Mouse (Mus musculus) midbrain, embryonic 15.5 days (tissue): ENCODE results near the gene Olfr781. TPM values are rescaled to one million over a fixed set of nuclear protein-coding genes. Genes with fewer than 3 reads are reported as not detected.
"Not testable (repeated sequence)": the region's sequence is repeated elsewhere in the genome, so short reads cannot be mapped to it uniquely, and the experiment has no call there.

Experiments
- ATAC-seq: fragments of 200-750 bp; cut with Nextera tagmentation; replicated peaks from 2 replicates; pipeline ENCODE4 v1.8.0; 2017; ENCODE audit warnings: moderate TSS enrichment
- H3K27ac ChIP-seq: fragments of 300-500 bp; sonication (generic); 2 replicates; pipeline ENCODE4 v1.5.1; 2015; ENCODE audit warnings: mild to moderate bottlenecking, inconsistent platforms
- H3K27me3 ChIP-seq: fragments of 300-500 bp; sonication (generic); replicated peaks from 2 replicates; pipeline ENCODE4 v1.6.1; 2015; ENCODE audit warnings: inconsistent platforms
- H3K36me3 ChIP-seq: fragments of 300-500 bp; sonication (generic); replicated peaks from 2 replicates; pipeline ENCODE4 v1.6.1; 2015; ENCODE audit warnings: inconsistent platforms
- H3K4me1 ChIP-seq: fragments of 300-500 bp; sonication (generic); 2 replicates; pipeline ENCODE4 v1.6.1; 2015; ENCODE audit warnings: inconsistent platforms
- H3K4me2 ChIP-seq: fragments of 300-500 bp; sonication (generic); 2 replicates; pipeline ENCODE4 v1.6.1; 2015; ENCODE audit warnings: inconsistent platforms, mild to moderate bottlenecking, moderate library complexity
- H3K4me3 ChIP-seq: fragments of 300-500 bp; sonication (generic); 2 replicates; pipeline ENCODE4 v1.5.1; 2015; ENCODE audit warnings: mild to moderate bottlenecking, inconsistent platforms
- H3K9ac ChIP-seq: fragments of 300-500 bp; sonication (generic); 2 replicates; pipeline ENCODE4 v1.6.1; 2015; ENCODE audit warnings: mild to moderate bottlenecking, inconsistent platforms
- H3K9me3 ChIP-seq: fragments of 300-500 bp; sonication (generic); 2 replicates; pipeline ENCODE4 v1.6.1; 2016; ENCODE audit warnings: inconsistent platforms
- WGBS: fragments of 180-500 bp; shearing (Covaris S2); methylation state at CpG from one replicate; pipeline ENCODE4 v1.1.7; 2015; ENCODE audit warnings: mixed read lengths; 5-methylcytosine and 5-hydroxymethylcytosine counted together
- polyA plus RNA-seq: library from polyadenylated mRNA; unstranded; fragments of >200 nt; fragmentation: Nextera tagmentation; extraction: Ambion mirVana; gene quantifications from 2 replicates; pipeline ENCODE4 v1.2.1, GENCODE M21; 2015

The Olfr781 gene
- not detected in 2 replicates for polyA plus RNA-seq

GRCm38 (mm10) chr10:129328554-129328953, at the start of gene Olfr781:
Olfr781 (plus strand) TSS chr10:129328854.
- H3K27me3 ChIP-seq, result no peaks in the 10 kb centered on the region
- no peak within 1 kb of the TSS for H3K27ac ChIP-seq
- no peak within 1 kb of the TSS for H3K9ac ChIP-seq
- H3K4me3 ChIP-seq, result no peak within 1 kb of the TSS
- no peak for ATAC-seq
- H3K4me1 ChIP-seq, result no peaks in the 10 kb centered on the region
- no peak within 1 kb of the TSS for H3K4me2 ChIP-seq
- H3K9me3 ChIP-seq, result no peaks in the 10 kb centered on the region
- H3K36me3 ChIP-seq, result no peaks in the 10 kb centered on the region

- 62% methylated on average over 1 of the region's 1 CpGs for WGBS
- H3K27me3 ChIP-seq, H3K4me3 ChIP-seq, ATAC-seq, H3K9ac ChIP-seq, H3K4me1 ChIP-seq, H3K4me2 ChIP-seq, H3K9me3 ChIP-seq, H3K27ac ChIP-seq, H3K36me3 ChIP-seq: not testable (repeated sequence)
Observed at GRCm38 (mm10) chr10:129312973-129313372, 15.7 kb upstream of the Olfr781 start.

GRCm38 (mm10) chr10:129313521-129313920, 15.1 kb upstream of the Olfr781 start:
- H3K27ac ChIP-seq, H3K36me3 ChIP-seq, H3K9me3 ChIP-seq, H3K4me2 ChIP-seq, H3K27me3 ChIP-seq, H3K4me1 ChIP-seq, H3K9ac ChIP-seq, ATAC-seq, H3K4me3 ChIP-seq: not testable (repeated sequence)
- no CpG with 5 or more reads among the region's 1 CpGs for WGBS

GRCm38 (mm10) chr10:129317817-129318216, 10.8 kb upstream of the Olfr781 start, which contains the start of gene Olfr780:
Olfr780 (plus strand) TSS chr10:129318117.
- H3K27ac ChIP-seq, result no peak within 1 kb of the TSS
- no peaks in the 10 kb centered on the region for H3K4me1 ChIP-seq
- H3K4me3 ChIP-seq, result no peak within 1 kb of the TSS
- ATAC-seq, result no peak
- H3K4me2 ChIP-seq, result no peak within 1 kb of the TSS
- H3K9me3 ChIP-seq, result no peaks in the 10 kb centered on the region
- no peak within 1 kb of the TSS for H3K9ac ChIP-seq
- H3K36me3 ChIP-seq, result no peaks in the 10 kb centered on the region
- 90% methylated on average over 3 of the region's 3 CpGs for WGBS
- no peaks in the 10 kb centered on the region for H3K27me3 ChIP-seq

- Histone ChIP-seq H3K27me3 (no peaks in the 10 kb centered on the region), H3K9me3 (no peaks in the 10 kb centered on the region), H3K4me3 (no peak within 1 kb of the TSS), H3K4me2 (no peak within 1 kb of the TSS), H3K27ac (no peak within 1 kb of the TSS), H3K9ac (no peak within 1 kb of the TSS), H3K36me3 (no peaks in the 10 kb centered on the region), H3K4me1 (no peaks in the 10 kb centered on the region)
- no peak for ATAC-seq
- WGBS, result 89% methylated on average over 3 of the region's 3 CpGs
Observed at GRCm38 (mm10) chr10:129348550-129348949, 19.9 kb downstream of the Olfr781 start, which contains the start of gene Olfr782. Olfr782 (plus strand) TSS chr10:129348850.

- H3K4me3 ChIP-seq, H3K4me2 ChIP-seq, H3K9ac ChIP-seq, H3K9me3 ChIP-seq, H3K27me3 ChIP-seq, H3K27ac ChIP-seq, H3K4me1 ChIP-seq, ATAC-seq, H3K36me3 ChIP-seq: not testable (repeated sequence)
- 86% methylated on average over 2 of the region's 2 CpGs for WGBS
Observed at GRCm38 (mm10) chr10:129352475-129352874, 23.8 kb downstream of the Olfr781 start.

- not testable (repeated sequence) for ATAC-seq, H3K4me3 ChIP-seq, H3K9me3 ChIP-seq, H3K9ac ChIP-seq, H3K36me3 ChIP-seq, H3K27ac ChIP-seq, H3K4me2 ChIP-seq, H3K27me3 ChIP-seq, H3K4me1 ChIP-seq
- 87% methylated on average over 4 of the region's 4 CpGs for WGBS
Observed at GRCm38 (mm10) chr10:129356496-129356895, 27.8 kb downstream of the Olfr781 start.

GRCm38 (mm10) chr10:129357307-129357706, 28.7 kb downstream of the Olfr781 start:
- Histone ChIP-seq H3K27me3 (no peaks in the 10 kb centered on the region), H3K4me1 (no peaks in the 10 kb centered on the region), H3K27ac (no peak overlapping the region), H3K4me2 (no peak overlapping the region), H3K36me3 (no peaks in the 10 kb centered on the region), H3K4me3 (no peak overlapping the region), H3K9ac (no peak overlapping the region), H3K9me3 (no peaks in the 10 kb centered on the region)
- no peak for ATAC-seq
- 79% methylated on average over 5 of the region's 5 CpGs for WGBS

- H3K4me2 ChIP-seq, H3K4me3 ChIP-seq, ATAC-seq, H3K27me3 ChIP-seq, H3K27ac ChIP-seq, H3K9ac ChIP-seq, H3K36me3 ChIP-seq, H3K9me3 ChIP-seq, H3K4me1 ChIP-seq: not testable (repeated sequence)
- WGBS, result 89% methylated on average over 5 of the region's 5 CpGs
Observed at GRCm38 (mm10) chr10:129374051-129374450, 45.4 kb downstream of the Olfr781 start.

Other genes starting within 250 kb of the Olfr781 start
- gene Olfr767, start 245.9 kb upstream of the Olfr781 start, polyA plus RNA-seq, result not detected in 2 replicates
- not detected in 2 replicates for gene Olfr768, start 229.5 kb upstream of the Olfr781 start, polyA plus RNA-seq
- gene Olfr769, start 211.0 kb upstream of the Olfr781 start, polyA plus RNA-seq, result not detected in 2 replicates
- gene Olfr770, start 189.9 kb upstream of the Olfr781 start, polyA plus RNA-seq, result not detected in 2 replicates
- not detected in 2 replicates for gene Olfr771, start 164.1 kb upstream of the Olfr781 start, polyA plus RNA-seq
- gene Olfr772, start 150.9 kb upstream of the Olfr781 start, polyA plus RNA-seq, result not detected in 2 replicates
- gene Olfr773, start 141.4 kb upstream of the Olfr781 start, polyA plus RNA-seq, result not detected in 2 replicates
- not detected in 2 replicates for gene Olfr774, start 92.7 kb upstream of the Olfr781 start, polyA plus RNA-seq
- gene Olfr775, start 80.4 kb upstream of the Olfr781 start, polyA plus RNA-seq, result not detected in 2 replicates
- not detected in 2 replicates for gene Olfr776, start 69.7 kb upstream of the Olfr781 start, polyA plus RNA-seq
- not detected in 2 replicates for gene Olfr777, start 57.4 kb upstream of the Olfr781 start, polyA plus RNA-seq
- gene Olfr780, start 10.7 kb upstream of the Olfr781 start, polyA plus RNA-seq, result not detected in 2 replicates
- not detected in 2 replicates for gene Olfr782, start 20.0 kb downstream of the Olfr781 start, polyA plus RNA-seq
- 0.09 TPM in 2 replicates for gene Olfr784, start 55.2 kb downstream of the Olfr781 start, polyA plus RNA-seq
- not detected in 2 replicates for gene Olfr785, start 76.6 kb downstream of the Olfr781 start, polyA plus RNA-seq
- not detected in 2 replicates for gene Olfr786, start 98.5 kb downstream of the Olfr781 start, polyA plus RNA-seq
- gene Olfr787, start 133.0 kb downstream of the Olfr781 start, polyA plus RNA-seq, result not detected in 2 replicates
- not detected in 2 replicates for gene Olfr788, start 142.1 kb downstream of the Olfr781 start, polyA plus RNA-seq
- not detected in 2 replicates for gene Olfr789, start 155.9 kb downstream of the Olfr781 start, polyA plus RNA-seq
- gene Olfr790, start 169.6 kb downstream of the Olfr781 start, polyA plus RNA-seq, result not detected in 2 replicates
- not detected in 2 replicates for gene Olfr791, start 192.9 kb downstream of the Olfr781 start, polyA plus RNA-seq
- not detected in 2 replicates for gene Olfr792, start 210.3 kb downstream of the Olfr781 start, polyA plus RNA-seq
- gene Olfr794, start 238.8 kb downstream of the Olfr781 start, polyA plus RNA-seq, result not detected in 2 replicates